Mouse (Mus musculus) ES-Bruce4 (cell line): ENCODE data around the gene Uhrf1bp1.

ENCODE experiments used
- CTCF ChIP-seq: IDR thresholded peaks from one replicate; pipeline ENCODE4 v1.8.1; 2011; ENCODE audit warnings: low read depth, low read length
- EP300 ChIP-seq: IDR thresholded peaks from 2 replicates; pipeline ENCODE4 v1.6.1; 2011; ENCODE audit warnings: low read depth, low read length; ENCODE audit not compliant: insufficient read depth
- POLR2A ChIP-seq: IDR thresholded peaks from one replicate; pipeline ENCODE4 v1.8.1; 2011; ENCODE audit warnings: low read length; ENCODE audit not compliant: insufficient read depth

DNA sequence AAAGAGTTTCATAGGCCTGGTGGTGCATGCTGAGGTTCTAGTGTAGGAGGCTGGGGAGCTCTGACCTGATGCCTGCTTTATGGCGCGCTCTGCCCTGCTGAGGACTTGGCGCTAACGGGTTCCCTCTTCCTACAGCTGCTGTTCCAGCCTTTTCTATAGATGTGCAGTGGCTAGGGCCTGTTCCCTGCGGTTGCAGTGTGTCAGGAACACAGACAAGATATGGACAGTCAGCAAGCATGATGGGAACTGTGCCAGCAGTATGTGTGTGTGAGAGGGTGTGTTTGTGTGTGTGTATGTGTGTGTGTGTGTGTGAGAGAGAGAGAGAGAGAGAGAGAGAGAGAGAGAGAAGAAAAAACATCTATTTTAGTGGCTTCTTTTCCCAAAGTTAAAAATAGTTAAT, 82.8 kb downstream of the Uhrf1bp1 start:
- TF ChIP-seq CTCF (no peak), POLR2A (no peak), EP300 (no peak)
